Mouse (Mus musculus) forebrain, embryonic 14.5 days (tissue): Measurements from ENCODE around the gene Heatr5a. TPM values are rescaled to one million over a fixed set of nuclear protein-coding genes. Genes with fewer than 3 reads are reported as not detected.
A peak's percentile ranks its signal among the peaks of the same experiment; 100 is the strongest.

Source experiments
- ATAC-seq: fragments of 200-750 bp; cut with Nextera tagmentation; 2 replicates; pipeline ENCODE4 v1.8.0; 2017; ENCODE audit warnings: mild to moderate bottlenecking, moderate library complexity
- DNase-seq: peaks from one replicate; pipeline ENCODE4 v3.0.0-alpha.2; 2015; ENCODE audit warnings: low spot score
- H3K27ac ChIP-seq: fragments of 300-500 bp; sonication (generic); 2 replicates; pipeline ENCODE4 v1.5.1; 2014; ENCODE audit warnings: low read depth, mild to moderate bottlenecking, control low read depth, low read length, moderate library complexity
- H3K27me3 ChIP-seq: fragments of 300-500 bp; sonication (generic); replicated peaks from 2 replicates; pipeline ENCODE4 v1.6.1; 2014; ENCODE audit warnings: low read length, control low read depth, mixed read lengths; ENCODE audit not compliant: control insufficient read depth, insufficient read depth
- H3K36me3 ChIP-seq: fragments of 300-500 bp; sonication (generic); 2 replicates; pipeline ENCODE4 v1.6.1; 2014; ENCODE audit warnings: low read length, control low read depth; ENCODE audit not compliant: control insufficient read depth, insufficient read depth
- H3K4me1 ChIP-seq: fragments of 300-500 bp; sonication (generic); 2 replicates; pipeline ENCODE4 v1.6.1; 2014; ENCODE audit warnings: antibody characterized with exemption, low read length, control low read depth; ENCODE audit not compliant: control insufficient read depth, insufficient read depth
- H3K4me2 ChIP-seq: fragments of 300-500 bp; sonication (generic); 2 replicates; pipeline ENCODE4 v1.6.1; 2014; ENCODE audit warnings: mild to moderate bottlenecking, control low read depth, low read length
- H3K4me3 ChIP-seq: fragments of 300-500 bp; sonication (generic); 2 replicates; pipeline ENCODE4 v1.5.1; 2014; ENCODE audit warnings: low read depth, low read length, control low read depth
- H3K9ac ChIP-seq: fragments of 300-500 bp; sonication (generic); 2 replicates; pipeline ENCODE4 v1.6.1; 2014; ENCODE audit warnings: mild to moderate bottlenecking, low read length, control low read depth, moderate library complexity
- H3K9me3 ChIP-seq: fragments of 300-500 bp; sonication (generic); replicated peaks from 2 replicates; pipeline ENCODE4 v1.6.1; 2016; ENCODE audit warnings: low read length, control low read depth, mixed read lengths; ENCODE audit not compliant: control insufficient read depth
- WGBS: fragments of 180-500 bp; shearing (Covaris S2); extraction: QIAGEN DNeasy Blood & Tissue Kit; methylation state at CpG from one replicate; pipeline ENCODE4 v1.1.7; 2014; 5-methylcytosine and 5-hydroxymethylcytosine counted together
- polyA plus RNA-seq: library from polyadenylated mRNA; unstranded; fragments of >200 nt; fragmentation: Nextera tagmentation; extraction: Ambion mirVana; gene quantifications from 2 replicates; pipeline ENCODE4 v1.2.1, GENCODE M21; 2014

Heatr5a gene
- polyA plus RNA-seq, 1 experiment from 2014 or later, result 4.8 TPM

GRCm38 (mm10) chr12:51865790-51866179, 105.3 kb downstream of the Heatr5a start:
- H3K9ac ChIP-seq, result no peak overlapping the region
- H3K4me2 ChIP-seq, result peak overlapping the region; percentile 18; the same call in 1 of the 2 replicates
- no peaks in the 10 kb centered on the region for H3K27me3 ChIP-seq
- DNase-seq, result peak; percentile 78
- peaks cover 16% of the 10 kb centered on the region for H3K4me1 ChIP-seq
- H3K27ac ChIP-seq, result 0 out of 2 replicates have a peak overlapping the region, but pooled peaks have one; percentile 52
- no peaks in the 10 kb centered on the region for H3K36me3 ChIP-seq
- 2% methylated on average over 4 of the region's 4 CpGs for WGBS
- ATAC-seq, result peak; percentile 82
- no peaks in the 10 kb centered on the region for H3K9me3 ChIP-seq
- no peak overlapping the region for H3K4me3 ChIP-seq

- ATAC-seq, result peak; percentile 11; the same call in 1 of the 2 replicates
- H3K4me2 ChIP-seq, result peak overlapping the region; percentile 18; the same call in 1 of the 2 replicates
These were observed 105.9 kb downstream of the Heatr5a start for GRCm38 (mm10) chr12:51865061-51865789.

GRCm38 (mm10) chr12:51863116-51864002, 107.8 kb downstream of the Heatr5a start:
- Histone ChIP-seq H3K27ac (no peak overlapping the region), H3K4me2 (no peak overlapping the region), H3K4me1 (peaks cover 16% of the 10 kb centered on the region), H3K4me3 (no peak overlapping the region), H3K36me3 (no peaks in the 10 kb centered on the region), H3K9ac (no peak overlapping the region), H3K9me3 (no peaks in the 10 kb centered on the region), H3K27me3 (no peaks in the 10 kb centered on the region)
- no peak for ATAC-seq
- WGBS, result 91% methylated on average over 14 of the region's 14 CpGs
- DNase-seq, result no peak

More at GRCm38 (mm10) chr12:51865061-51865789, 105.9 kb downstream of the Heatr5a start:
- Histone ChIP-seq H3K4me3 (no peak overlapping the region), H3K9ac (no peak overlapping the region; the same call in 1 of the 2 replicates), H3K9me3 (no peaks in the 10 kb centered on the region), H3K36me3 (no peaks in the 10 kb centered on the region), H3K27ac (0 out of 2 replicates have a peak overlapping the region, but pooled peaks have one; percentile 52), H3K4me1 (peaks cover 16% of the 10 kb centered on the region), H3K27me3 (no peaks in the 10 kb centered on the region)
- 31% methylated on average over 9 of the region's 9 CpGs for WGBS
- no peak for DNase-seq

- 67% methylated on average over 13 of the region's 13 CpGs for WGBS
- no peaks in the 10 kb centered on the region for H3K9me3 ChIP-seq
These were observed 112.7 kb downstream of the Heatr5a start for GRCm38 (mm10) chr12:51858134-51859028.

DNA sequence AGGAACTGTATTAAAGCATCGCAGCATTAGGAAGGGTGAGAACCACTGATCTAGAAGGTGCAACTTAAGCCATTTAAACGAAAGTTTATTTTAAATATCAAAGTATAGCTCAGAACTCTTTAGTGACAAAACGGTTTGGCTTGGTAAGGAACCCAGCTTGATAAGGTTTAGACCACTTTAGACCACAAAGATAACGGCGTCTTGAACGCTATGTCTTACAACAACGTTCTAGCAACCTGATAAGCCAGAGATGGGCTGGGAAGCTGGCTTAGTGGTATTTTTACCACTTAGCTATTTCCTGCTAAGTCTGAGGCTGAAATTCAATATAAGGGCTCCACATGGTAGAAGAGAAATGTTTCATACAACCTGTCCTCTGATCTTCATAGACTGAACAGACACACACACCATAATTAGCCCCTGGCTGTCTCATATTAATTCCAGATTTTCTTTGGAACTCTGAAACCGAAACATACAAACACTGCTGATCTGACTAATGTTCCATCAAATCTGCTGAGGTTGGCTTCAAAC, 114.3 kb downstream of the Heatr5a start:
- 95% methylated on average over 8 of the region's 8 CpGs for WGBS
- Histone ChIP-seq H3K4me1 (no peaks in the 10 kb centered on the region), H3K9me3 (no peaks in the 10 kb centered on the region), H3K4me3 (no peak overlapping the region), H3K4me2 (no peak overlapping the region), H3K36me3 (no peaks in the 10 kb centered on the region), H3K27ac (no peak overlapping the region), H3K9ac (no peak overlapping the region), H3K27me3 (no peaks in the 10 kb centered on the region)
- ATAC-seq (no peak), DNase-seq (no peak)

More at GRCm38 (mm10) chr12:51858134-51859028, 112.7 kb downstream of the Heatr5a start:
- Histone ChIP-seq H3K4me1 (no peaks in the 10 kb centered on the region), H3K36me3 (no peaks in the 10 kb centered on the region), H3K9ac (no peak overlapping the region), H3K4me3 (no peak overlapping the region), H3K4me2 (no peak overlapping the region), H3K27ac (no peak overlapping the region), H3K27me3 (no peaks in the 10 kb centered on the region)
- ATAC-seq, result 0 out of 2 replicates have a peak, but pooled peaks have one; percentile 15
- DNase-seq, result no peak

DNA sequence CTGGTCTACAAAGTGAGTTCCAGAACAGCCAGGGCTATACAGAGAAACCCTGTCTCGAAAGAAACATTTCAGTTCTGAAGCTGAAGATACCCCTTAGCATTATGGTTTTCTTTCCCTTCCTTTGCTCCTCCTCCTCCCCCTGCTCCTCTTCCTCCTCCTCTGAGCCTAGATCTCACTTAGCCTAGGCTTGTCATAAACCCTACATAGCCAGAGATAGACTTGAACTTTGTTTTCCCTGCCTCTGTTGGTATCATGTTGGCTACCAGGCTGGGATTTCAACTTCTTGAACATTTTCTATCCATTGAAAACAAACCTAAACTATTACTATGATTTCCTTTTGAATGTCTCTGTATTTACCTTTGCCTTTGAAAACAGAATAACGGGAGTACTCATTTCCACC, 115.2 kb downstream of the Heatr5a start:
- Histone ChIP-seq H3K27ac (no peak overlapping the region), H3K9me3 (no peaks in the 10 kb centered on the region), H3K9ac (no peak overlapping the region), H3K27me3 (no peaks in the 10 kb centered on the region), H3K36me3 (no peaks in the 10 kb centered on the region), H3K4me3 (no peak overlapping the region), H3K4me1 (no peaks in the 10 kb centered on the region), H3K4me2 (no peak overlapping the region)
- DNase-seq, result no peak
- no peak for ATAC-seq
- 96% methylated on average over 2 of the region's 2 CpGs for WGBS

DNA sequence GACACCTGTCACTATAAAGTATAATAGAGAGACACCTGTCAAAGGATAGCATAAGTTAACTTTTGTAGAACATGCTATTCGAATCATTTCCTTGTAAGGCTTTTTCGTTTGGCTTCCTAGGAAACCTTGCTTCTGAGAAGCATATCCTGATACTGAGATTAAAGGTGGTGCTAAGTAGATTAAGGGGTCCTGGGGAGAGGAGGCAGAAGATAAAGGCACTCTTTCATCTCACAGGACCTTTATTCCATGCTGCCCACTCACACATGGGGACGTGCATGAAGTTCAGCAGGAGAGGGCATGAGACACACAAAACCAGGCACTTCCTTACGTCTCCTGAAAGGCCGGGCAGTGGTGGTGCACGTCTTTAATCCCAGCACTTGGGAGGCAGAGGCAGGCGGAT, 115.7 kb downstream of the Heatr5a start:
- Histone ChIP-seq H3K4me1 (no peaks in the 10 kb centered on the region), H3K27me3 (no peaks in the 10 kb centered on the region), H3K9me3 (no peaks in the 10 kb centered on the region), H3K4me3 (no peak overlapping the region), H3K9ac (no peak overlapping the region), H3K36me3 (no peaks in the 10 kb centered on the region), H3K27ac (no peak overlapping the region), H3K4me2 (no peak overlapping the region)
- DNase-seq (no peak), ATAC-seq (no peak)
- 72% methylated on average over 7 of the region's 7 CpGs for WGBS

- H3K9me3 ChIP-seq, result no peaks in the 10 kb centered on the region
- DNase-seq (no peak), ATAC-seq (no peak)
- 87% methylated on average over 4 of the region's 4 CpGs for WGBS
- no peaks in the 10 kb centered on the region for H3K4me1 ChIP-seq
- H3K4me2 ChIP-seq, result no peak overlapping the region
- H3K4me3 ChIP-seq, result no peak overlapping the region
- no peaks in the 10 kb centered on the region for H3K36me3 ChIP-seq
- no peak overlapping the region for H3K9ac ChIP-seq
- H3K27ac ChIP-seq, result no peak overlapping the region
- no peaks in the 10 kb centered on the region for H3K27me3 ChIP-seq
These were observed 119.5 kb downstream of the Heatr5a start for GRCm38 (mm10) chr12:51851617-51852016.
